Mouse (Mus musculus): ENCODE measurements around the gene Gm44790.

- no peak for TF ChIP-seq RAD21 (IDR thresholded peaks at IDR 0.05; ENCODE audit: low read depth, low read length)
- TF ChIP-seq MAX (IDR thresholded peaks at IDR 0.05; ENCODE audit: low read length): no peak
- TF ChIP-seq ZKSCAN1 (IDR thresholded peaks at IDR 0.05; ENCODE audit: low read depth, low read length): no peak
- no peak for TF ChIP-seq POLR2A (IDR thresholded peaks at IDR 0.05; ENCODE audit: control insufficient read depth in 1 of 2, insufficient read depth in 1 of 2, low read depth in 1 of 2, low read length in 2 of 2, poor library complexity in 1 of 2)
- TF ChIP-seq MYC (IDR thresholded peaks at IDR 0.05; ENCODE audit: low read depth, low read length): no peak
- TF ChIP-seq TAL1 (IDR thresholded peaks at IDR 0.05; ENCODE audit: low read length): no peak
- no peak for TF ChIP-seq POLR2AphosphoS5 (IDR thresholded peaks at IDR 0.05; ENCODE audit: borderline replicate concordance, low read depth, low read length)
- no peak for TF ChIP-seq TCF12 (IDR thresholded peaks at IDR 0.05; ENCODE audit: low read depth, low read length)
- no peak for TF ChIP-seq UBTF (IDR thresholded peaks at IDR 0.05; ENCODE audit: borderline replicate concordance, insufficient read depth, low read depth, low read length)
- TF ChIP-seq MEF2A (IDR thresholded peaks at IDR 0.05; ENCODE audit: extremely low read depth, insufficient replicate concordance, low read depth, low read length, poor library complexity, severe bottlenecking): no peak
- TF ChIP-seq CTCF (IDR thresholded peaks at IDR 0.05 in 2 of 3, conservative IDR thresholded peaks at IDR 0.05 in 1 of 3; ENCODE audit: control insufficient read depth in 1 of 3, insufficient read depth in 1 of 3, low read depth in 2 of 3, low read length in 3 of 3, poor library complexity in 1 of 3, severe bottlenecking in 1 of 3): no peak
Measured at GRCm38 (mm10) chr6:86382551-86382950, 43.9 kb upstream of the Gm44790 start.
